ENCODE assay signal across 11 mouse cellular contexts in the genomic region with DNA sequence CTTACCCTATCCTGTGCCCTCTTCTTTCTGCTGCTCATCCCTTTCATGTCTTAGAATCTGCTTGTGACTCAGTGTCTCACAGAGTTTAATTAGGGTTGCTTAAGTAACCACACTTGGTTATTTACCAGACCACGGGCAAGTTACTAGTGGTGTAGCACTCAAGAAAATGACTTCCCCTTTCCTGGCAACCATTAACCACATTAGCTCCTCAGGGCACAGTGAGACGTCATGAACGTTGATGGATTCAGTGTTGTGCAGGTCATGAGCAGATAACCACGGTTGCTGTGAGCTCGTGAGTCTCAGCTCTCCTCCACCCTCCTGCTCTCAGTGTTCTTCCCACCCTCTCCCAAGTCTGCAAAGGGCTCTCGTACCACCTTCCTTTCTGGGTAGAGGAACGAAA. TPM values are rescaled to one million over a fixed set of nuclear protein-coding genes. Genes with fewer than 3 reads are reported as not detected.
DNase-seq lines count a peak whose midpoint lies in the region; ATAC-seq lines count a peak whose summit lies in the region.
"Had no signal": no experiment of that assay in that cellular context is flagged by ENCODE, and none has a peak within 500 bp of the region (broad histone marks: within the 10 kb centered on the region; RNA-seq: fewer than 3 reads in every experiment).

No protein-coding gene starts in this region.

- H3K9me3 ChIP-seq in kidney, embryonic 14.5 days (ENCODE audit: control insufficient read depth, low read length), result no peaks in the 10 kb centered on the region
- H3K9me3 ChIP-seq in limb, embryonic 10.5 days (replicated peaks), result no peaks in the 10 kb centered on the region
- H3K9me3 ChIP-seq: heart, embryonic 15.5 days; lung, embryonic 15.5 days had no signal

- ATAC-seq in kidney, embryonic 14.5 days (ENCODE audit: low FRiP score, low TSS enrichment), result peak; percentile 50; the same call in 1 of the 2 replicates
- ATAC-seq in megakaryocyte progenitor cell, adult 5-6 weeks (replicated peaks; ENCODE audit: poor library complexity), result peak; percentile 88

- no peak overlapping the region for H3K27ac ChIP-seq in kidney, embryonic 14.5 days (ENCODE audit: low read depth, low read length)
- no peak overlapping the region for H3K27ac ChIP-seq in limb, embryonic 10.5 days
- H3K27ac ChIP-seq: heart, embryonic 15.5 days; lung, embryonic 15.5 days had no signal

- H3K4me2 ChIP-seq in kidney, embryonic 14.5 days (replicated peaks; ENCODE audit: low read depth, low read length), result no peak overlapping the region
- H3K4me2 ChIP-seq: heart, embryonic 15.5 days; lung, embryonic 15.5 days had no signal

- no peak overlapping the region for H3K9ac ChIP-seq in kidney, embryonic 14.5 days (ENCODE audit: low read depth, low read length)
- H3K9ac ChIP-seq: heart, embryonic 15.5 days; lung, embryonic 15.5 days had no signal

- 42% methylated on average over 7 of the region's 7 CpGs for WGBS in kidney, embryonic 14.5 days
- 43% methylated on average over 7 of the region's 7 CpGs for WGBS in limb, embryonic 10.5 days

- H3K36me3 ChIP-seq in kidney, embryonic 14.5 days (ENCODE audit: control insufficient read depth, insufficient read depth, low read length), result no peaks in the 10 kb centered on the region
- no peaks in the 10 kb centered on the region for H3K36me3 ChIP-seq in limb, embryonic 10.5 days
- H3K36me3 ChIP-seq: heart, embryonic 15.5 days; lung, embryonic 15.5 days had no signal

- no peaks in the 10 kb centered on the region for H3K27me3 ChIP-seq in kidney, embryonic 14.5 days (ENCODE audit: control insufficient read depth, insufficient read depth, low read length)
- H3K27me3 ChIP-seq in limb, embryonic 10.5 days (ENCODE audit: low read depth, poor library complexity, severe bottlenecking), result no peaks in the 10 kb centered on the region
- H3K27me3 ChIP-seq: heart, embryonic 15.5 days; lung, embryonic 15.5 days had no signal

- H3K4me3 ChIP-seq in kidney, embryonic 14.5 days (ENCODE audit: low read length), result no peak overlapping the region
- H3K4me3 ChIP-seq in limb, embryonic 10.5 days, result no peak overlapping the region
- H3K4me3 ChIP-seq: heart, embryonic 15.5 days; lung, embryonic 15.5 days had no signal

- DNase-seq in CD4-positive helper T cell, adult 2 months (ENCODE audit: low read depth, low spot score), result peak; percentile 18
- peak; percentile 60 for DNase-seq in c-Kit-positive CD71-negative TER-119-negative erythroid progenitor cells, embryonic 14.5 days (ENCODE audit: low read depth)
- DNase-seq in limb, embryonic 10.5 days (ENCODE audit: low spot score), result no peak
- no peak for DNase-seq in left cerebral cortex, adult 18-20 months (ENCODE audit: low spot score in 2 of 2)
- no peak for DNase-seq in urinary bladder, postnatal 10 days (ENCODE audit: low spot score)
- DNase-seq: cerebellum, adult 9-10 months; thymus, adult 2 months had no signal

- H3K4me1 ChIP-seq in kidney, embryonic 14.5 days (ENCODE audit: control insufficient read depth, insufficient read depth, low read length), result peaks cover 14% of the 10 kb centered on the region; the same call in 1 of the 2 replicates
- H3K4me1 ChIP-seq in limb, embryonic 10.5 days, result peaks cover 40% of the 10 kb centered on the region

RNA-seq across cellular contexts. Expression of a gene that starts 33.5 kb away (rescaled TPM):
- 76.6 and 108 TPM in 2 replicates for polyA plus RNA-seq in kidney, embryonic 14.5 days (2014; fragmentation: Nextera tagmentation; extraction: Ambion mirVana)
- total RNA-seq in megakaryocyte progenitor cell, adult 5-6 weeks (2015), result 190 and 214 TPM in 2 replicates
- 115 and 154 TPM in 2 replicates for total RNA-seq in megakaryocyte progenitor cell, adult 5-6 weeks (2017)
- 61.2 and 73.9 TPM in 2 replicates for polyA plus RNA-seq in limb, embryonic 10.5 days (2016; fragmentation: Nextera tagmentation; extraction: Ambion mirVana)
- 10 to 100 TPM; 52.5 to 63.1 TPM for total RNA-seq in left cerebral cortex, adult 18-20 months (2021)

Comparison
In these comparisons a context has a peak if more than half of its experiments do, and no peak if none do; other contexts are left out.
1. DNase-seq: peak in CD4-positive helper T cell, adult 2 months (single experiment) and c-Kit-positive CD71-negative TER-119-negative erythroid progenitor cells, embryonic 14.5 days (single experiment); none in limb, embryonic 10.5 days (single experiment), left cerebral cortex, adult 18-20 months (0 of 2) and urinary bladder, postnatal 10 days (single experiment).